Mouse (Mus musculus) embryo, embryonic 9.5 days (tissue): ENCODE measurements around the gene Dse.

ENCODE experiments used
- DNase-seq: peaks from one replicate; pipeline ENCODE4 v3.0.0-alpha.2; 2017; ENCODE audit errors: extremely low spot score

The Dse gene

GRCm38 (mm10) chr10:34131356-34131755 is 76.2 kb downstream of the Dse start:
- DNase-seq: no peak

DNA sequence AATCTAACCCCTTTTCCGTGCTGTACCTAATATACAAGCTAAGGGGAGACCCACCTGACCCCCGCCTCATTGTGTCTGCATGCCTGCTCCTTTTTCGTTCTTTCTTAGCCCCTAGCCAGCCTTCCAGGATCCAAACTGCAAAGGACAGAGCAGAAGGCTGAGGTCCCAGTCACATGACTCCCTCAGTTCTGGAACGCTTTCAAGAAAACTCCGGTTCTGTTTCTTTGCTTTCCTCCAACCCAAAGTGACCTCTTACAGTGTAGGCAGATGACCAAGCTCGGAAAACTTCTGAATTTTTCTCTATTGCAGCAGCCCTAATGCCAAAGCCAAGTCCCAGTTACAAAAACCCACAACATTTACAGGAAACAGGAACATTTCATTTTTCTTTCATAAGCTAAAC is 79.1 kb downstream of the Dse start:
- no peak for DNase-seq

GRCm38 (mm10) chr10:34127392-34128378 is 79.8 kb downstream of the Dse start, which contains the start of gene Calhm6:
Gene Calhm6, minus strand, starts transcription at chr10:34127984.
- DNase-seq: peak; percentile 56

GRCm38 (mm10) chr10:34118421-34118820 is 89.1 kb downstream of the Dse start:
- DNase-seq: no peak

DNA sequence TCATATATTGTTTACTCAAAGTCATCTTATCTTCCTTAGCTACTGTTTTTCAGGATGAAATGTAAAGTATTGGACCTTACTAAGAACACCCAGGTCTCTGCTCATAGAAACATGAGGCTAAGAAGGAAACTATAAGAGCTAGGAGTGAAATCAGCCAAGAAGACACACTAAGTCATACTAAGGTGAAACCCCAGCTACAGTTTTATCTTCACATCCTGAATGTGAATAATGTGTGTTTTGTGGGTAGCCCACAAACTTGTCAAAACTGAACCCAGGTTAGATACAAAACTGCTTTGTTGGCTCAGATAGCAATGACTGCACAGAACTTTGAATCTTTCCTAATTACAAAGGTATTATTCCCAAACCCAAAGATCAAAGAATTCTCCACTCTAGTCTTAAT is 89.7 kb downstream of the Dse start:
- DNase-seq: no peak

DNA sequence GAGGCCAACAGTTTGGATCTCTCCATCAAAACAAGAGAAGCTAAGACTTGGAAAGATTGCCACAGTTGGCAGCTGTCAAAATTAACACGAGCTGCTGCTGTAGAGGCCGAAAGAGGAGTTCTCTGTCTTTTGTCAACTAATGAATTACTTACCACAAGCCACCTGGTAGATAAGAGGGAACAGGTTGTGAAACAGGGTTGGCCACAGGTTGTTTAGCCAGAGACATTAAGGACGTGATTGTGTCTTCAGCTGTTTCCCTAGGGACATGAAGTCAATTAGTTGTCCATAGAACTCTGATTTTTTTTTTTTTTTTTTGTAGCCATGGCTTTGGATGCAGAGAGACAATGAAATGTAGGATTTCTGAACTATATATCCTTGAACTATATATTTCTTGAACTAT is 90.4 kb downstream of the Dse start:
- no peak for DNase-seq

- no peak for DNase-seq
Measured at GRCm38 (mm10) chr10:34111964-34112738, 95.4 kb downstream of the Dse start.

DNA sequence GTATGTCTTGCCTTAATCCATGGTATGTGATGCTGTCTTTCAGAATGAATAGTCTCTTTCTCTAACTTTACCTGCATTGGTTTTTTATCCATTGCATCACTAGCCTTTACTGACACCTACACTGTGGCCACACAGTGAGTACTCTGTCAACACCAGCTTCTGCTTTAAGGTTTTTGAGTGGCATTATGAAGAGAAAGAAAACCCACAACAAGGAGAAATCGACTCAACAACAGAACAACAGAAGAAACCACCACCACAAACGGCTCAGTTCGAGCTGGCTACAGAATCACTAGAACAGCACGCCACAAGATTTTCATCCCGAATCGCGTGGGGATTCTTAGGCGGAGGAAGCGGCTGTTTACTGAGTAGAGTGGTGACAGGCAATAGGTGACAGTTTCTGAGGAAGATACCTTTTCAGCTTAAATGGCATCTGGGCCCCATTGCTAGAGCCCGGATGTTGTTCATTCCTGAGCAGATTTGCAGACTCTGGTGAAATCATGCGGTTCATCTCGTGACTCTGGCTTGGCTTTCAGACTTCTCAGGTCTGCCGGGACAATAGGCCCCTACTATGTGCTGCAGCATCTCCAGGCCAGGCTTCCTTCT is 96.6 kb downstream of the Dse start:
- DNase-seq: no peak
